Mouse (Mus musculus) midbrain, embryonic 13.5 days (tissue): ENCODE measurements around the gene Gipc3. TPM values are rescaled to one million over a fixed set of nuclear protein-coding genes. Genes with fewer than 3 reads are reported as not detected.

Experiments
- ATAC-seq: fragments of 200-750 bp; cut with Nextera tagmentation; 2 replicates; pipeline ENCODE4 v1.8.0; 2017; ENCODE audit warnings: mild to moderate bottlenecking, moderate TSS enrichment, moderate library complexity
- H3K27ac ChIP-seq: fragments of 300-500 bp; sonication (generic); 2 replicates; pipeline ENCODE4 v1.5.1; 2015; ENCODE audit warnings: inconsistent platforms, mild to moderate bottlenecking, moderate library complexity
- H3K27me3 ChIP-seq: fragments of 300-500 bp; sonication (generic); 2 replicates; pipeline ENCODE4 v1.6.1; 2015; ENCODE audit warnings: mild to moderate bottlenecking, inconsistent platforms
- H3K36me3 ChIP-seq: fragments of 300-500 bp; sonication (generic); 2 replicates; pipeline ENCODE4 v1.6.1; 2015; ENCODE audit warnings: mild to moderate bottlenecking, inconsistent platforms
- H3K4me1 ChIP-seq: fragments of 300-500 bp; sonication (generic); replicated peaks from 2 replicates; pipeline ENCODE4 v1.6.1; 2015; ENCODE audit warnings: inconsistent platforms
- H3K4me2 ChIP-seq: fragments of 300-500 bp; sonication (generic); replicated peaks from 2 replicates; pipeline ENCODE4 v1.6.1; 2015; ENCODE audit warnings: moderate library complexity, mild to moderate bottlenecking, inconsistent platforms
- H3K4me3 ChIP-seq: fragments of 300-500 bp; sonication (generic); replicated peaks from 2 replicates; pipeline ENCODE4 v1.5.1; 2015; ENCODE audit warnings: mild to moderate bottlenecking, inconsistent platforms
- H3K9ac ChIP-seq: fragments of 300-500 bp; sonication (generic); replicated peaks from 2 replicates; pipeline ENCODE4 v1.6.1; 2015; ENCODE audit warnings: mild to moderate bottlenecking, inconsistent platforms
- H3K9me3 ChIP-seq: fragments of 300-500 bp; sonication (generic); 2 replicates; pipeline ENCODE4 v1.6.1; 2016; ENCODE audit warnings: mild to moderate bottlenecking, inconsistent platforms
- WGBS: fragments of 180-500 bp; shearing (Covaris S2); methylation state at CpG from one replicate; pipeline ENCODE4 v1.1.7; 2015; 5-methylcytosine and 5-hydroxymethylcytosine counted together
- polyA plus RNA-seq: library from polyadenylated mRNA; unstranded; fragments of >200 nt; fragmentation: Nextera tagmentation; extraction: Ambion mirVana; gene quantifications from 2 replicates; pipeline ENCODE4 v1.2.1, GENCODE M21; 2015

The Gipc3 gene
- polyA plus RNA-seq, 1 experiment from 2014 or later, result not detected

DNA sequence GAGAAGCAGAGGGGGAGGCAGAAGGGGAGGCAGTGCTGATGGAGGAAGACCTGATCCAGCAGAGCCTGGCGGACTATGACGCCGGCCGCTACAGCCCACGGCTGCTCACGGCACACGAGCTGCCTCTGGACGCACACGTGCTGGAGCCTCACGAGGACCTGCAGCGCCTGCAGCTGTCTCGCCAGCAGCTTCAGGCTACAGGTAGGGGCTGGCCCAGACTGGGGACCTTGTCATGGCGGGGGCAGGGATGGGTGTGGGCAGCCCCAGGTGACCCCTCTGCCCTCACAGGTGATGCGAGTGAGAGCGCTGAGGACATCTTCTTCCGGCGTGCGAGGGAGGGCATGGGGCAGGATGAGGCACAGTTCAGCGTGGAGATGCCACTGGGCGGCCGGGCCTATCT, 17.9 kb downstream of the Gipc3 start:
- Histone ChIP-seq H3K9me3 (no peaks in the 10 kb centered on the region), H3K4me2 (no peak overlapping the region), H3K4me1 (peaks cover 12% of the 10 kb centered on the region), H3K36me3 (peaks cover 60% of the 10 kb centered on the region), H3K4me3 (no peak overlapping the region), H3K9ac (no peak overlapping the region), H3K27me3 (no peaks in the 10 kb centered on the region), H3K27ac (no peak overlapping the region)
- ATAC-seq, result no peak
- 94% methylated on average over 21 of the region's 21 CpGs for WGBS

DNA sequence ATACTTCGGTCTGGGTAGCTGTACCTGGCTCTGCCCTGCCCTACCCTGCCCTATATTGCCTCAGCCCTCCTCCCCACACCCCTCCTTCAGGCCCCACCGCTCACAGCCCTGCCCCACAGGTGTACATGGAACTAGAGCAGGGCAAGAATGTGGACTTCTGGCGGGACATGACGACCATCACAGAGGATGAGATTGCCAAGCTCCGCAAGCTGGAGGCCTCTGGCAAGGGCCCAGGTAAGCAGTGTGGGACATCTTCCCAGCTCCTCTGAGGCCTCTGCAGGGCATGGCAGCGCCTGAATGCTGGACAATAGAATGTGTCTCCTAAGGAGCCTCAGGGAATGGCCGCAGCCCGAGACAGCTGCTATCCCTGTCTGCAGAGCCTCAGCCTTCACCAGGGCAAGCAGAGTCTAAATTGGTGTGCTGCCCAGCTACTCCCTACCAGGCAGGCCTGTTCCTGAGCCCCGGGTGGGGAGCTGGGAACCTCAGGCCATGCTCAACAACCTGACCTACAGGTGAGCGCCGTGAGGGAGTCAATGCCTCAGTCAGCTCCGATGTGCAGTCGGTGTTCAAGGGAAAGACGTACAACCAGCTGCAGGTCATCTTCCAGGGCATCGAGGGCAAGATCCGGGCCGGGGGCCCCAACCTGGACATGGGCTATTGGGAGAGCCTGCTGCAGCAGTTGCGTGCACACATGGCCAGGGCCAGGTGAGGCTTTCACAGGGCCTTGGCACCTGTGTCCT, 19.1 kb downstream of the Gipc3 start:
- Histone ChIP-seq H3K9me3 (no peaks in the 10 kb centered on the region), H3K36me3 (peaks cover 60% of the 10 kb centered on the region), H3K9ac (no peak overlapping the region), H3K27ac (no peak overlapping the region), H3K4me3 (no peak overlapping the region), H3K4me2 (no peak overlapping the region), H3K27me3 (no peaks in the 10 kb centered on the region), H3K4me1 (peaks cover 21% of the 10 kb centered on the region)
- ATAC-seq, result no peak
- WGBS, result 95% methylated on average over 18 of the region's 18 CpGs

DNA sequence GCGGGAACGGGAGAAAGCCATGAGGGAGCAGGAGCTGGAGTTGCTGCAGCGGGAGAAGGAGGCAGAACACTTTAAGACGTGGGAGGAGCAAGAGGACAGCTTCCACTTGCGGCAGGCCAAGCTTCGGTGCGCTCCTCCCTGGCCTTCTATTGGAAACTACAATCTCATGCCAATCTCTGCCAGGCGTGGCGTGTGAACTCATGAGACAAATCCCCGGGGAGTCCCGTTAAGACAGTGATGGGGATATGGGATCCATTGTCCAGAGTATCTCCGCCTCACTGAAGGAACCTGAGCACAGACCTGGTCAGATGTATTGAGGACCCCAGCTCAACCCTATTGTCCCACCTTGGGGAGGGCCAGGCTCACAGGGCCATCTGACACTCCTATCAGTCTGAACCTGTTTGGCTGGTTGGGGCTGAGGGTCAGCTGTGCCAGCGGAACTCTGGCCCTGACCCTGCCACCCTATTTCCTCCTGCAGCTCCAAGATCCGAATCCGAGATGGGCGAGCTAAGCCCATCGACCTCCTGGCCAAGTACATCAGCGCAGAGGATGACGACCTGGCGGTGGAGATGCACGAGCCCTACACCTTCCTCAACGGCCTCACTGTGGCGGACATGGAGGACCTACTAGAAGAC, 19.8 kb downstream of the Gipc3 start:
- H3K27ac ChIP-seq, result no peak overlapping the region
- peaks cover 66% of the 10 kb centered on the region for H3K36me3 ChIP-seq
- no peaks in the 10 kb centered on the region for H3K9me3 ChIP-seq
- H3K4me3 ChIP-seq, result no peak overlapping the region
- H3K4me1 ChIP-seq, result peaks cover 25% of the 10 kb centered on the region
- H3K9ac ChIP-seq, result no peak overlapping the region
- H3K27me3 ChIP-seq, result no peaks in the 10 kb centered on the region
- whole genome bisulfite sequencing, result 94% methylated on average over 23 of the region's 23 CpGs
- no peak overlapping the region for H3K4me2 ChIP-seq
- ATAC-seq, result no peak

DNA sequence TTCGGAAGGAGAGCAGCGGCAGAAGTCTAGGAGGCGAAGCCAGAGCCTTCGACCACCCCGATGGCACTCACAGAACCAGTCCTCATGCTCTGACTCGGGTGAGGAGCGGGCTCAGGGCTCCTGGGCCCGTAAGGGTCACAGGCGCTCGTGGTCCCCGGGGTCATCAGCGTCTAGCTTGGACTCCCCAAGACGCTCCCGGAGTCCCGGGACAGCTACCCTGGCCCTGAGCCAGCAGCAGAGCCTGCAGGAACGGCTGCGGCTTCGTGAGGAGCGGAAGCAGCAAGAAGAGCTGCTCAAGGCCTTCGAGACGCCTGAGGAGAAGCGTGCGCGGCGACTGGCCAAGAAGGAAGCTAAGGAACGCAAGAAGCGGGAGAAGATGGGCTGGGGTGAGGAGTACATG, 20.6 kb downstream of the Gipc3 start:
- H3K36me3 ChIP-seq, result peaks cover 66% of the 10 kb centered on the region
- peak overlapping the region; percentile 87; the same call in 1 of the 2 replicates for H3K4me2 ChIP-seq
- no peak overlapping the region; the same call in 1 of the 2 replicates for H3K9ac ChIP-seq
- no peaks in the 10 kb centered on the region for H3K9me3 ChIP-seq
- no peak overlapping the region for H3K27ac ChIP-seq
- WGBS, result 94% methylated on average over 27 of the region's 27 CpGs
- H3K4me1 ChIP-seq, result peaks cover 25% of the 10 kb centered on the region
- ATAC-seq, result no peak
- peak overlapping the region; percentile 96; the same call in 1 of the 2 replicates for H3K4me3 ChIP-seq
- no peaks in the 10 kb centered on the region for H3K27me3 ChIP-seq

DNA sequence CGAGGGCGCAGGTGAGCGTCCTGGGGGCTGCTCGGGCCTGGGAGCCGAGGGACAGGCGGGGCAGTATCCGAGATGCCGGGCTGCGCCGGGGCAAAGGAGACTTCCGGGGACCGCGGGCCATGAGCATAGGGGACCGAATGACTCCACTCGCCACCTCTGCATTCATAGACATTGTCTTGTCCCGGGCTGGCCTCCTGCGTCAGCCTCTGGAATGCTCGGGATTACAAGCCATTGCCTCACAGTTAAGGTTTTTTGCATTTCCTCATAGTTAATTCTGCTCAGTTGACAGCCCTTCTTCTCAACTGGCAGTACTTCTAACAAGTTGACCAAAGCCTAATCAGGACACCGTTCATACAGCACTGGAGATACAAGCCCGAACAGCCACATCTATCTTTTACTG, 21.6 kb downstream of the Gipc3 start:
- H3K36me3 ChIP-seq, result peaks cover 66% of the 10 kb centered on the region
- no peaks in the 10 kb centered on the region for H3K9me3 ChIP-seq
- 3% methylated on average over 20 of the region's 20 CpGs for WGBS
- H3K4me3 ChIP-seq, result peak overlapping the region; percentile 96
- peak overlapping the region; percentile 87 for H3K4me2 ChIP-seq
- ATAC-seq, result peak; percentile 7
- peak overlapping the region; percentile 92 for H3K9ac ChIP-seq
- peak overlapping the region; percentile 90 for H3K27ac ChIP-seq
- H3K27me3 ChIP-seq, result no peaks in the 10 kb centered on the region
- H3K4me1 ChIP-seq, result peaks cover 33% of the 10 kb centered on the region

DNA sequence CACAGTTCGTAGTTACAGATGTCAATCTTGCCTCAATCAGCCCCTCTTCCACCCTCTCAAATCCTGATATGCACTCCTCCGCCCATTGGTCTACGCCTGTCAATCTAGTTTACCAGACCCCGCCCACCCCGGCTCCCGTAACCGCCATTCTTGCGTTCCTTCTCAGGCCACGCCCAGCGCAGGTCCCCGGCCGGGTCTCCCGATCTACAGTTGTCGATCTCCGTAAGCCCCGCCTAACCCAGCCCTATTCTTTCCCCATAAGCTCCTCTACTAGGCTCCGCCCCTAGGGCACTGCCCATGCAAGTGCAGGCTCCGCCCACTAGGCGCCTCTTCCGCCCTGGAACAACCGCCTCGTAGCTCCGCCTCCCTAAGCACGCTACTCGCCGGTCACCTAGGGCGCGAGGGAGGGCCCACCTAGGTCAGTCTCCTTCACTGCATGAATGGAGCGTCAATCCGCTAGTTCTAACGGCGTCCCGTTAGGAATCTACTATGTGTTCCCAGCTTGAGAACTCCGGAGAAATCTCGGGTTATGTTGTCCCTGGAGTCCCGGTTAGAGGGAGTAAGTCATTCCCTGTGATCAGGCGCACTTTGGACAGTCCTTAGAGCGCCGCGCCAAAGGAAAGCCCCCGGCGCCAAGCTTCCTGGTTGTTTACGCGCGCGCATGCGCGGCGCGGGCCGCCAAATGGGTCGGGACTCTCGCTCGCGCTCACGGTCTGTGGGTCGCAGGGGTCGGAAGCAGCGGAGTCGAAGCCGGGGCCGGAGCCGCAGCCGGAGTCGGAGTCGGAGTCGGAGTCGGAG, 22.3 kb downstream of the Gipc3 start, which contains the start of gene Cactin:
Gene Cactin, plus strand, starts transcription at position 554 of the 798 bp plus-strand sequence.
- WGBS, result under 1% methylated on average over 68 of the region's 68 CpGs
- H3K36me3 ChIP-seq, result peaks cover 66% of the 10 kb centered on the region
- peak within 1 kb of the TSS; percentile 90 for H3K27ac ChIP-seq
- ATAC-seq, result peak; percentile 93
- H3K27me3 ChIP-seq, result no peaks in the 10 kb centered on the region
- no peaks in the 10 kb centered on the region for H3K9me3 ChIP-seq
- H3K4me1 ChIP-seq, result peaks cover 36% of the 10 kb centered on the region
- H3K9ac ChIP-seq, result peak within 1 kb of the TSS; percentile 92
- H3K4me3 ChIP-seq, result peak within 1 kb of the TSS; percentile 96
- peak within 1 kb of the TSS; percentile 87 for H3K4me2 ChIP-seq

DNA sequence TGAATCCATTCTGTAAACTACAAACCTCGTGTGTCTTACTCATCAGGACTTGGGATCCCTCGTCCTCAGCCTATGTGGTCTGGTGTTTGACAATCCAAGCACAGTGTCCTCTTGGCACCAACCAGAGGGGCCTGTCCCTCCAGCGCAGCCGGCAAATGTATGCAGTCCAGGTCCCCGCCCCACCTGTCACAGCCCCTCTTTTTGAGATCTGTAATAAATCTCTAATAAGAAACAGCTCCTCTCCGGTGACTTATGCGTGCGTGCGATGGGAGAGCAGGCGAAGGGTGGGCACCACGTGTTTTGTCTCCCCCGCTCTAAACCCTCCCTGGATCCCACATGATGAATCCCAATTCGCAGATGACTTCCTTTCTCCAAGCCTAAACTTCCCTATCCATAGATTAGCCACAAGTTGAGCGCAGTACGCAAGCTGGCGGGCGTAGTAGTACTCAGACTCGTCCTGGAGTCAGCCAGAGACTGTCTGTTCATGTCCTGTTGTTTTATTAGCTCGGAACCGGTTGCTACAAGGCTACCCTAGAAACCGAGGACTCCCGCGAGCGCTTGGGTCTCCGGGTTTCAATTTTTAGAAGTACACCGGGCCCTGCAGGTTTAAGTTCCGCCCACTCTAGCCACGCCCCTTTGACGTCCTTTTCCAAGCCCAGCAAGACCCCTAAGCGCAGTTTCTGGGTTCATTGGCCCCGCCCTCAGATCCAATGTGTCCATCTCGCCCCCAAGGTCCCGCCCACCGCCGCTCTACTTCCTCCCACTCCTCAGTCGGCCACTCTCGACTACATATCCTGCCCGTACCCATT, 23.1 kb downstream of the Gipc3 start:
- H3K36me3 ChIP-seq, result peaks cover 66% of the 10 kb centered on the region
- 2% methylated on average over 38 of the region's 38 CpGs for WGBS

DNA sequence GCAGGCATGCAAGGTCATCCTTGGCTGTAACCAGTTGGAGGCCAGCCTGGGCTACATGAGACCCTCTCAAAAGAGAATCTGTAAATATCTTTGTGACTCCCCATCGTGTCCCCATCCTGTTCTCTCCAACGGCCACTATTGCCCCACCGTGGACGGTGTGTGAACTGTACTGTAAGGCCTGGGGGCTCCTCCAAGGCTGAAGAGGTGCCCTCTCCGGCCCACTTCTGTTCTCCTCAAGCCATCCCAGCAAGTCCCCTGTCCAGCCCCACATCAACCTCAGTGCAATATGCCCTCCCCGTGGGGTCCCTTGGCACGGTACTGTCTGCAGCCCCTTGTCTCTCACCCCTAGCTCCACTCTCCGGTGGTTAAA, 23.8 kb downstream of the Gipc3 start:
- no peak for ATAC-seq
- Histone ChIP-seq H3K27me3 (no peaks in the 10 kb centered on the region), H3K4me3 (peak overlapping the region; percentile 96), H3K9ac (peak overlapping the region; percentile 54), H3K4me1 (peaks cover 36% of the 10 kb centered on the region), H3K27ac (peak overlapping the region; percentile 90), H3K36me3 (peaks cover 66% of the 10 kb centered on the region), H3K9me3 (no peaks in the 10 kb centered on the region), H3K4me2 (peak overlapping the region; percentile 87)
- 48% methylated on average over 8 of the region's 8 CpGs for WGBS

More for the DNA sequence above, 23.1 kb downstream of the Gipc3 start:
- Histone ChIP-seq H3K4me2 (peak overlapping the region; percentile 87), H3K4me1 (peaks cover 36% of the 10 kb centered on the region), H3K4me3 (peak overlapping the region; percentile 96), H3K27ac (peak overlapping the region; percentile 90), H3K9me3 (no peaks in the 10 kb centered on the region), H3K9ac (peak overlapping the region; percentile 54), H3K27me3 (no peaks in the 10 kb centered on the region)
- ATAC-seq, result peak; percentile 53

DNA sequence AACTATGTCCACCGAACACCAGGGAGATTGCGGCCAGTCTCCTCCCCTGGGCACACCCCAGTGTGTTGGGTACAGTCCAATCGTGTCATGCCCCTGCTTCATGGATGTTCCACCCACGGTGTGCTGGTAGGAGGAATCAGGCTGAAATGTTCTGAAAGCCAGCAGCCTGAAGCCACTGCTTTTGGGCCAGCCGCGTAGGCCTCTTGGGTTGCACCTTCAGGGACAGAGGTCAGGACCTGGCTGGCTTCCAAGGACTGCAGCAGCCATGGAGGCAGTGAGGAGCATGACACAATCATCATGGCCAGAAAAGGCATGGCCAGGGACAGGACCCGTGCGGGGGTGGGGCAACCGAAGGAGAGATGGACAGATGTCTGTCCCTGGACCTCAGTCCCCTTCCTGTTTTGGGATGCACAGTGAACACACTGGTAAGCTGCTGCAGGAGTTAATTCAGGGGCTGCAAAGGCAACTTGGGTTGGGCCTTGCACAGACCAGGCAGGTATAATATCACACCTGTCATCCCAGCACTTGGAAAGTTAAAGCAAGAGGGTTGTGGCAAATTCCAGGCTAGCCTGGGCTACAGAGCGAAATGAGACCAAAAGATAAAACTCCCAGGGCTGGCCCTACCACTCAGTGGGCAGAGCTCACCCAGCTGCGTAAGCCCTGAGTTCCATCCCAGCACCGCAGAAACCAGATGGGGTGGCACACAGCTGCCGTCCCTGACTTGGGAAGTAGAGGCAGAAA, 24.3 kb downstream of the Gipc3 start:
- Histone ChIP-seq H3K4me2 (peak overlapping the region; percentile 87), H3K9me3 (no peaks in the 10 kb centered on the region), H3K27me3 (no peaks in the 10 kb centered on the region), H3K4me3 (0 out of 2 replicates have a peak overlapping the region, but pooled peaks have one; percentile 96), H3K9ac (peak overlapping the region; percentile 54; the same call in 1 of the 2 replicates), H3K36me3 (peaks cover 66% of the 10 kb centered on the region), H3K4me1 (peaks cover 36% of the 10 kb centered on the region), H3K27ac (no peak overlapping the region)
- WGBS, result 93% methylated on average over 13 of the region's 13 CpGs
- ATAC-seq, result no peak

DNA sequence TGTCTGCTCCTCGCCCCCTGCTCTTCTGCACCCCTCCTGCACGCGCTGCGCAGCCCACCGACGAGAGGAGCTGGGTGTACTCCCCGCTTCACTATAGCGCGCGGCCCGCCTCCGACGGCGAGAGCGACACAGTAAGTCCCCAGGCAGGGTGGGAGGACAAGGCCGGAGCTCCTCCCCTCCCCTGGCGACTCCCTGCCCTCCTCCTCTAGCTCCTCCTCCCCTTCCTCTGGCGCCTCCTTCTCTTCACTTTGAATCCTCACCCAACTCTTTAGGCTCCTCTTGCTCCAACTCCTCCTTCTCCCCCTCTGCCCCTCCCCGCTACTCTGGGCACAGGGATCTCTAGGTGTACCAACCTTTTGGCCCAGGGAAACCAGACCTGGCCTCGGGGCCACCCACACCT, 25.8 kb downstream of the Gipc3 start:
- no peak overlapping the region; the same call in 1 of the 2 replicates for H3K9ac ChIP-seq
- no peak overlapping the region for H3K27ac ChIP-seq
- peaks cover 66% of the 10 kb centered on the region for H3K36me3 ChIP-seq
- H3K9me3 ChIP-seq, result no peaks in the 10 kb centered on the region
- H3K4me2 ChIP-seq, result peak overlapping the region; percentile 17; the same call in 1 of the 2 replicates
- ATAC-seq, result no peak
- peaks cover 33% of the 10 kb centered on the region for H3K4me1 ChIP-seq
- 12% methylated on average over 20 of the region's 20 CpGs for WGBS
- no peak overlapping the region for H3K4me3 ChIP-seq
- no peaks in the 10 kb centered on the region for H3K27me3 ChIP-seq
